Mouse (Mus musculus) MN1 (cell line): ENCODE results near the gene Nr1i2.
"Not testable (repeated sequence)": the region's sequence is repeated elsewhere in the genome, so short reads cannot be mapped to it uniquely, and the experiment has no call there.

Experiments used
- DNase-seq: peaks from one replicate; pipeline ENCODE4 v3.0.0-alpha.2; 2016; ENCODE audit warnings: low spot score

Gene Nr1i2

DNA sequence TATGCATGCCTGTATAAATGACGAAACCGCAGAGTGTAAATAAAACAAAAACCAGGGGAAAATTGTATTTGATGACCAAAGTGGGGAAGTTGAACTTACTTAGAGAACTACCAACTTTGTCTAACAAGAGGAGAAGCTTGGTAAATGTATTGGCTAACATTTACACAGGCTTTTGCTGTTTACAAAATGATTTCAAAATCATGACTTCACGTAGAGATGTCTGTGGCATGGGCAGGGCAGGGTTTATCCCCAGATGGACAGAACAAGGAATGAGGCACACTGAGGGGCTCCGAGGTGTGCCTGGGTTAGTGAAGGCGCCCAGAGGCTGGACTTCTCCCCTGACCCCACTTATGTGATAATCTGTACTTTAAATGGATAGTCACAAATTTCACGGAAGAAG, 7.3 kb downstream of the Nr1i2 start:
- DNase-seq = no peak

DNA sequence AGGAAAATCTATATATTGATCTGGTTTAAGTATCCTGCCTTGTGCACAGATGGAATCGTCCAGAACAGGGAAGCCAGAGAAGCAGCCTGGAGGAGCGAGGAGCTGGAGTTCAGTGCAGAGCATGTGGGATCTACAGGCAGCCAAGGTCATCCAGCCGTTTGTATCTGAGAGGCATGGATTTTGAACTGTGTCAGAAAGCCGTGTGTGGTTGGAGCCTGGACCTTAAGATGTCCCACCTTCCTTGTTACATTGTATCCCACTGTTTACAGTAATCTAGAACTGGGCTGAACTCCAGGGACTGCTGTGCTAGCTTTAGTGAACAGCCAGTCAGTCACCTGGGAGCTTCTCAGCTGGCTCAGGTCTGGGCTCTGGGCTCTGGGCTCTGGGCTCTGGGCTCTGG, 8.1 kb downstream of the Nr1i2 start:
- no peak for DNase-seq

DNA sequence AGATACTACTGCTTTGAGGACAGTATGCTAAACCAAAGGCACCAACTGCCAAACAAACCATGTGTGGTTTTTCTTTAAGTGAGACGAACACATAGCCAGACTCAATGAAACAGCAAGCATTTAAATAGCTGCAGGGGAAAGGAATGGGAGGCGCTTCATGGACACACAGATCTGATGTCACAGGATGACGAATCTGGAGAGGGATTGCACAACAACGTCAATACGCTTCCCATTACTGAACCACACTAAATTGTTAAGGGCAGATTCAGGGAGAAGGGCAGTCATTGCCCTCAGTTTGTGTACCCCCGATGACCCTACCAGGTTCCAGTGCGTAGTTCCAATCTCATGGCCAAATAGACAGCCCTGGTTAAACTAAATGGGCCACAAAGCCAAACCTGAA, 8.8 kb downstream of the Nr1i2 start:
- no peak for DNase-seq

DNA sequence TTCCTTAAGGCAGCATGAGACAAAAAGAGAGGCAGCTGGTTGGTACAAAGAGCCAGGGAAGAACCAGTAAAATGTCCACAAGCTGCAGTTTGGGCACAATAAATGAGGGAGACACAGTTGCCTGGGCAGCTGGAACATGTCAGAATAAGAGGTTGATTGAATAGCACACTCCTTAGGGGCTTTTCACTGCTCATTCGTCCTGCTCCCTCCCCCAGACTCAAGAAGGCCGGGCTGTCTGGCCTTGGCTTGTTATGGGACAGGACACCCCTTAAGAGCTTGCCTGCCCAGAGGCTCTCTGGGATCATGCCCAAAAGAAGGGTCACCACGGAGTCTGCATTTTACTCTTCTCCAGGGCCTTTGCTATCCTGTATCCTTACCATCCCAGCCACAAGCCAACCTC, 11.3 kb downstream of the Nr1i2 start:
- no peak for DNase-seq

DNA sequence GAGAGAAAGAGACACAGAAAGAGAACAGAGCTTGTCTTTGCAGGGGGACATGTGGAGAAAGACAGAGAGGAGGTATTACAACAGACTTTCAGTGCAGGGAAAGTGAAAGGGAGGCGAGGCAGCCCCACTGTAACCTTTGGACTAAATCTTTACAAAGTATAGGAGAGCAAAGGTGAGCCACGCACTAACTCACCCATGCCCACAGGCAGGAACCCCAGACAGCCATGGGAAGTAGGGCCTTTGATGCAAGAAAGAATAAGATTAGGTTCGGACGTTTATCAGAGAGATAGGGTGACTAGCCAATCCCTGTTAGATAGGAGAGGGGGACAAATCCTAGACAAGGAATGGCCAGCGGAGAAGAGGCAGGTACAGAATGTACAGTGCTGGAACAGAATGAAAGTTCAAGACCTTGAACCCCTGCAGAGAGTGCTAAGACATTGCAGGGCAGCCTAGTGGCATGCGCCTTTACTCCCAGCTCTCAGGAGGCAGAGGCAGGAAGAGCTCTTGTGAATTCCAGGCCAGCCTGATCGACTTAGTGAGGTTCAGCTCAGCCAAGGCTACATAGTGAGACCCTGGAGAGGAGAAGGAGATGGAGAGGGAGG, 12.0 kb downstream of the Nr1i2 start:
- DNase-seq = no peak

DNA sequence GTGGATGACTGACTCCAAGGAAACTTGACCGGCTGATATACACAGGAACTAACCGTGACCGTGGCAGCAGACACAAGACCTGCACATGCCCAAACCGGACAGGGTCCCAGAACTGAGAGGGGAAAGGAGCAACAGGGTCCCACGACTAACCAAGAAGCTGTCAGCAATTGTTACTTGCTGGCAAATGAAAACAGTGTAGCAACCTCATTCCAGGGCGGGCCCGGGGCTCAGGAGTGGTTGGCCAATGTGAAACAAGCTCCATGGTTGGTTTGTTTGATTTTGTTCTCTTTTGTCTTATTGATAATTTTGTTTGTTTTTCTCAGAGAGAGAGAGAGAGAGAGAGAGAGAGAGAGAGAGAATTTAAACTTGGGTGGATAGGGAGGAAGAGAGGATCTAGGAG, 13.7 kb downstream of the Nr1i2 start:
- DNase-seq = no peak

DNA sequence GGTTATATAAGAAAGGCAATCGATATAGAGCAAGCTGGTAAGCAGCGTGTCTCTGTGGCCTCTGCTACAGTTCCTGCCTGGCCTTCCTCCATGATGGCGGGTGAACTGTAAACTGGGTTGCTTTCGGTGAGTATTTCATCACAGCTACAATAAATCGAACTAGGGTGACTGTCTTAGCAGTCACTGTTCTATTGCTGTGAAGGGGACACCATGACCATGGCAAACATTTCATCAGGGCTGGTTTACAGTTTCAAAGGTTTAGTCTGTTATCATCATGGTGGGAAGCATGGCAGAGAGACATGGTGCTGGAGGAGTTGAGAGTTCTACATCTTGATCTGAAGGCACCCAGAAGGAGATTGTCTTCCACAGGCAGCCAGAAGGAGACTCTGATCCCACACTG, 14.8 kb downstream of the Nr1i2 start:
- no peak for DNase-seq

DNA sequence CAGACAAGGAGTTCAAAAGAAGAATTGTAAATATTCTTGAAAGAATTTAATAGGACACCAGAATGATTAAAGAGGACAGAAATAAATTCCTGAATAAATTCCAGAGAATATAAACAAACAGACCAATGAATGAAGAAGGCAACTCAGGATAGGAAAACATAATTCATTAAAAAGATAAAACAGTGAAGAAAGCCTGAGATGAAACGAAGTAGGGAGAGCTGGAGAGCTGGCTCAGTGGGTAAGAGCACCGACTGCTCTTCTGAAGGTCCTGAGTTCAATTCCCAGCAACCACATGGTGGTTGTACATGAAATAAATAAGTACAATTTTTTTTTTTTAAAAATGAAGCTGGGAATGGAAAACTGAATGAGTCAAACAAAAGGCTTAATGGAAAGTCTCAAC, 19.9 kb downstream of the Nr1i2 start:
- DNase-seq = no peak

DNA sequence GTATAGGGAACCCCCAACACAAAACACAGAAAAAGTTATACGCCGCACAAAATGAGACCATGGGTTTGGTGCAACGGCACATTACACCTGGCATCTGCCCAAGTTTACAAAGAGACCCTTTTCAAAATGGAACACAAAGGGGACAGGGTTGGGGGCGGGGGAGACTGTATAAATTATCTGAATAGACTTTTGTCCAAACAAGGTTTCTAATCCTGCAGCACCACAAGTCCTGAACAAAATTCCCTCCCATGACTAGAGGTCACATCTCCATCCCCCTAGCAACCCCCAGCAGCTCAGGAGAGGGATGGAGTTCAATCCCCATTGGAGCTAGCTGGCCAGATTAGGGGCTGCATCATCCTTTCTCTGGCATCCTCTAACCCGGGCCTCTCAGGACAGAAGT, 22.1 kb downstream of the Nr1i2 start:
- DNase-seq = no peak

DNA sequence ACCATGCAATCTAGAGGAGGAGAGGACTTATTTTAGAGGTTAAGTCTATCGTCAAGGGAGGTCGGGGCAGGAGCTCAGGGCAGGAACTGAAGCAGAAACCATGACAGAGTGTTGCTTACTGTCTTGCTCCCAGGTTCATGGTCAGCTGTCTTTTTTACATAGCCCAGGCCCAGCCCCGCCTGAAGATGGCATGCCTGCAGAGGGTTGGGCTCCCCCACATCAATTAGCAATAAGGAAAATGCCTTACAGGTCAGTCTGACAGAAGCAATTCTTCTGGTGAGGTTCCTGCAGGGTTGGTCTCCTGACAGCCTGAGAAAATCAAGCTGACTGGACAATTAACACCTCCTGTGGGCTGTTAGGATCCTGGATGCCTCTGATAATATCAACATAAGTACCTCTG, 23.0 kb downstream of the Nr1i2 start:
- no peak for DNase-seq

DNA sequence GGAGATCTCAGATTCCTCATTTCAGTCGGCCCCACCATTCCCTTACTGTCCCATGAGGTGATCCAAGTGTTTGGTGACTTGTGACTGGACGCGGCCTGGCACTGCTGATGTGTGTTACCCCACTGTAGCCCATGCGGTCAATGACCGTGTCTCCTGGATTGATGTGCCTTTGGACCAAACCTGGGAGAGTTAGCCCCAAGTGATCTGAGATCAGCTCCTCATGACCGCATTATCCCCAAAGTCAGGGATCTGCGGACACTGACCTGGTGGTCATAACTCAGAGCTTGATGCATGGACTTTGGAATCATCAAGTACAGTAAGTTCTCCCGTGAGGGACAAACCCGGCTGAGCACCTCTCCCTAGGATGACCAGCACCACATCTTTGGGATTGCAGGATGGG, 38.7 kb downstream of the Nr1i2 start:
- DNase-seq = no peak

DNA sequence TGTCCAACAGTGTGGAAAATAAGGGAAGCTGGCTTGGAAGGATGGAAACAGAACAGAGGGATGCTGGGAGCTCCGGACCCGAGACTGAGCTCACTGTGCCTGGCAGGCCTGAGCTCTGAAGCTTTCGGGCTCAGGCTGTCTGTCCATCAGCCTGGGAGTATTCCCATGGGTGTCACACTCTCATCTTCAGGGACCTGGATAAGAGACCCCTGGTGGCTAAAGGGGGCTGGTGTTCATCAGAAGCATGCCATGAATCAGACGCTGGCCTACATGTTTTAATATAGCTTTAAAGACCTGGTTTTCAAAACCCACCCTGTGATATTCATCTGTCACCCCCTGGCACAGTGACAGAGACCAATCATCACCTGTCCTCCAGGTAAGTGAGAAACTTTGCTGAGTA, 39.5 kb downstream of the Nr1i2 start:
- no peak for DNase-seq

DNA sequence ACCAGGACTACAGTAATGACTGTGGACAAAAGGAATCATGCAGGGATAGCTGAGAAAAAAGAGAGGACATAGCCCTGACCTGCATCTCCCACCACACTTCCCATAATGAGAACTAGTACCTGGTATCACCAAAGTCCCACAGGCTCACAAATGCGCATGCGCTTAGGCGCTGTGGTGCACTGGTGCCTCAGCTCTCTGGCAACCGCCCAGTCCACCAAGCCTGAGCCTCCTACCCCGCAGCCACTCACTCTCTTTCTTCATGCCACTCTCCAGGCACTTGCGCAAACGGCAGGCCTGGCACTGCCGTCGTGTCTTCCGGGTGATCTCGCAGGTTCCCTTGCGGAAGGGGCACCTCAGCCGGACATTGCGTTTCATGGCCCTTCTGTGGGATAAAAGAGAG, 40.6 kb downstream of the Nr1i2 start:
- no peak for DNase-seq

DNA sequence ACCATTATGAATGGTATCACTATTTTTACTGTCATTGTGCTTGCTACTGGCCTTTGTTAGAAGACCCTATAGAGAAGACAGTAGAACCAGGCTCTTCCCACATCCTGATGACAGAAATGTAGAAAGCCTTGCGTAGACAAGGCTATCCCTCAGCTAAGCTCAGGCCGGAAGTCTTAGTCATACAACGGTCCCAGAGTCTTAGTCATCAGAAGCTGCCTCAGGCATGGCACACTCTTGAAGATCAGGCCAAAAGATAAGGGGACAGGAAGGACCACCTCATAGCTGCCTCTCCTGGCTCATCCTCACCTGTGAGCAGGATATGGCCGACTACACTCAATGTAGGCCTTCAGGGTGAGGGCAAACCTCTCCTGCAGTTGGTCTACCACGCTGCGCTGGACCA, 44.2 kb downstream of the Nr1i2 start:
- no peak for DNase-seq

DNA sequence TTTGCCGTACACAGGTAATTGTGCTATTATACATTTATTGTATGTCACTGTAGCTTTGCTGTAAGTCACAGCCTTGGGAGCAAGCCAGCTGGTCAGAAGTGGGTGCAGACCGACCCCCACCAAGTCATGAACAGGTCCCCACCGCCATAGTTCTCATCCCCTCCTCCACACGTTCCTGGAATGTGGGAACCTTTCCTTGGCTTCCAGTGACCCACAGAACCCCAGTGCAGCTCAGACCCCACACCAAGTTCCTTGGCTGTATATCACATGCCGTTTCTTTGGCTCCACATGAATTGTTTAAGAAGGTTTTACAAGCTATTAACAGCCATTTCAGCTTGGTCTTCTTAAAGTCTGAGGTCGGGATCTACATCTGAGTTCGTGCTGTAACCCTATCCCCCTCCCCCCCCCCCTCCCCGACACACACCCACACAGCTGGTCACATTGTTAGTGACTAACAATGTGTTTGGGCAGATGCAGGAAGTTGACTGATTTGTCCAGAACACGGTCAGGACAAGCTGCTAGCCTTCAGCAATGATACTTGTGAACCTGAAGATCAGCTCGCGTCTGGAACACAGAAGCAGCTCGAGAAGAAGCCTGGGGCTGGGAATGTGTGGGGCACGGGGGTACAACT, 46.2 kb downstream of the Nr1i2 start:
- DNase-seq = no peak

DNA sequence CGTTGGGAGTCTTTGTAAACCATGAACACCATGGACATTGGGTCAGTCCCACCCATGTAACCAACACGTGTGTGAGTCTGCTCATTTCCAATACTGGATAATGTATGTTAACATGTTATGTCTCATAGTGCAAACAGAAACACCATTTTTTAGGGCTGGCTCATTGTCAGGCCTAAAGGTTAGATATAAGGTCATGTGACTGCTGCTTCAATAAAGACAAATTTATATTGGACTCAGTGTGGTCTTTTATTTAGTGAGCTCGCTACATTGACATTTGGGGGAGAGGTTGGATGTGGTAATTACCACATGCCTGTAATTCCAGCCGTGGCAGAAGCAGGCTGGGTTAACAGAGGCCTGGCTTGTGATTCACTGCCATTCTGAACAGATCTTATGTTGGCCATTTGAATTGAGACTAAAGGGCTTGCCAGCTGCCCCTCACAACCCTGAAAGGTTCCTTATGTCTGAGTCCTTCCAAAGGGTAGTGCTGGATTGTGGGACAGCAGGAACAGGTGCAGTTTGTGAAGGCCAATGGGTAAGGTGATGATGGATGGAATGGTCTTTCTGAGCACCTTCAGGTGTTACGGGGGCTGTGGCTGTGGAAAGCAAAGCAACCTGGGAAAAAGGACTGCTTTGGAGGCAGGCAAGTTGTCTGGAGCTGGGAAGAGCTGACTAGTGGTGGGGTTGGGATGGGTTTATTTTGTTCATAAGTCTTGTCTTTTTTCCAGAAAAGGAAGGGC, 48.6 kb downstream of the Nr1i2 start:
- no peak for DNase-seq

DNA sequence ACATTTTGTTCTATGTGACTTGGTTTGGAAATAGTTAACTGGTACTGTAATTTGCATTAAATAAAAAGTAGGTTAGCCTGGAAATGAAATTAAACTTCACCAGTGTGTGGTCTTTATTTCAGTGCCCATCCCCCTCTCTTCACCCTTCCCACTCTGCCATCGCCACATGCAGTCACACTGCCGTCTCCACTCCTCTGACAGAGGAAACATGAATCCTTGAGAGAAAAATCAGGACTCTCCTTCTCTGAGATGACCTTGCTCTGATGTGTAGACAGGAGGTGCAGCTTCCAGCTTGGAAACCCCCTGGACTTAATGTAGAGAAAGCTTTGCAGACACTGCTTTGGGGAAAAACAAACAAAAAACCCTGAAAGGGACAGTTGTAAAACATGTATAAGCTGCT, 49.2 kb downstream of the Nr1i2 start:
- DNase-seq = no peak

DNA sequence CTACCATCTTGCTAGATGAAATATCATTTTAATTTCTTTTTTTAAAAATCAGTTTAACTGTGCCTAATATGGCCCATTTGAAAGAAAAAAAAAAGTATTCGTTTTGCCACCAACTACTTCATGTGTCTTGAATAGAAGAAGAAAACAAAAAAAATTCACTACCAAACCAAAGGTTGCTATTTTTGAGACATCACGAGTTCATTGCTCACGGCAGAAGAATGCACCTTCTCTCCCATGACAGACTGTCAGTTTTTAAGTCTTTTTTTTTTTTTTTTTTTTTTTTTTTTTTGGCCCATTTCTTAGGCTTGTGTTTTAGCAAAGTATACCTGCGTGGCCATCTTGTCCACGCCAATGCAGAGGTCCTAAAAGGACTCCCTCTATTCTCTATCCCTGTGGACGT, 50.5 kb downstream of the Nr1i2 start:
- no peak for DNase-seq

DNA sequence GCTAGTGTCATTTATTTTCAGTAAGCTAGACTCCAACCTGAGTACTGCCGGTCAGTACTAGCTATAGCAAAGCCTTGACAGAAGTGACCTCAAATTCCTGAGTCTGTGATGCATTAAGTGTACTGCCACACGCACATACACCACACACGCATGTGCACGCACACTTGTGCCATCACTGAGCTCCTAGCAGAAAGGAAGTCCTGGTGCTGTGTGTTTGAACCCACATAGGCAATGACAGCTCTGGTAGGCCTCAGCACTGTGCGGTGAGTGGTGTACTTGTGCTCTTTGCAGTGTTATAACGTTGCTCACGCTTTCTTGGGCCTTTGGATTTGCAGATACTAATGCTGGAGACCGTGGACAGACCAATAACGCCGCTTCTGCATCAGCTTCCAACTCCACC, 54.5 kb downstream of the Nr1i2 start:
- DNase-seq = no peak

DNA sequence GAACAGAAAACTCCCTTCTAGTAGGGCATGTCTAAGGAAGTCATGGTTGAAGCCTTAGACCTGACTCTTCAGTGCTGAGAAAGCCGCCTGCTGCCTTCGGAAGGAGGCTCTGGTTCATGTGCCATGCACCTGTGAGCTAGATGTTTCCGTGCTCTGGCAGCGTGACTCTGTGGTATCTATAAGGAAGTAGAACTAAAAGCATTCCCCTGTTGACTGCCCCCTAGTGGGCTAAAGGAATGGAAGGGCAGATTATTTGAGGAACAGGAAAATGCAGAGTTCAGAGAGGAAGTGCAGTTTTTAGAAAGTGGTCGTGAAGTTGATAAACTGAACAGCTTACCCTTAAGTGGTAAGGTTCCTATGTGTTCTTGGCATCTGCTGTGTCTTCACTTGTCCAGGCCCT, 54.9 kb downstream of the Nr1i2 start:
- DNase-seq = peak; percentile 20

DNA sequence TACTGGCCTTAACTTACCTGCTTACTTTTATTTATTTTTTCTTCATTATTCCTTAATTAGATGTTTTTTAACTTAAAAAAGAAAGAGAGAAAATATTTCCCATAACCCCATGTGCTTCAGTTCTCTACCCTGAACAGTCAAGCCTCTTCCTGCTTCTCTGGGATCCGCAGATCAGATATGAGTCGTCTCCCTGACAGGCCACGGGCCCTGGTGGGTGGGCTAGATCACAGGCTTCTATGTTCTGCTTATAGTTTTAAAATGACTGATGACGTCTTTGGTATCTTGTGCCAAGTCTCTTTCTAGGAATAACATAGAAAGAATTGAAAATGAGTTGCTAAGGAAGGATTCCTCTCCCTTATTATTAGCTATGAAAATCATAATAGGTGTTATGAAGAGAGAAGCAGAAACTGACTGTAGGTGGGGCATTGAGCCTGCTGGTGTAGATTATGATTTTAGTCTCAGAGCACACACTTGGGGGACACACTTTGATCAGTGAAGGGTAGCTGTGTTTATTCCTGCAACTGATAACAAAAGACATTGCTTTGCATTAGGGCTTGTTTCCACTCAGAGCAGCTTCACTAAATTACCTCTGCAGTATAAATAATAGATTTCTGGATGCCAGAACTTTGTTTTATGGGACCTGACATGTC, 57.6 kb downstream of the Nr1i2 start:
- no peak for DNase-seq

DNA sequence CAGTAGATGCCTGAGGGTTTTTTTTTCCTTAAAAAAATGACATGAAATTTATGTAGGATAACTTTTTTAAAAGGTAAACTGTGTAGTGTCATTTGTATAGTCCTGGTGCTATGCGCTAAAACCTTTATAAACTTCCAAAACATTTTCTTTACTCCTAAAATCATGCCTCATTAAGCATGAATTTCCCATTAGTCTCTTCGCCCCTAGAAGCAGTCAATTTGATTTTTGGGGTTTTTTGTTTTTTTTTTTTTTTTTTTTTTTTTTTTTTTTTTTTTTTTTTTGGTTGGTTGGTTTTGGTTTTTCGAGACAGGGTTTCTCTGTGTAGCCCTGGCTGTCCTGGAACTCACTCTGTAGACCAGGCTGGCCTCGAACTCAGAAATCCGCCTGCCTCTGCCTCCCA, 72.1 kb downstream of the Nr1i2 start:
- DNase-seq = not testable (repeated sequence)

DNA sequence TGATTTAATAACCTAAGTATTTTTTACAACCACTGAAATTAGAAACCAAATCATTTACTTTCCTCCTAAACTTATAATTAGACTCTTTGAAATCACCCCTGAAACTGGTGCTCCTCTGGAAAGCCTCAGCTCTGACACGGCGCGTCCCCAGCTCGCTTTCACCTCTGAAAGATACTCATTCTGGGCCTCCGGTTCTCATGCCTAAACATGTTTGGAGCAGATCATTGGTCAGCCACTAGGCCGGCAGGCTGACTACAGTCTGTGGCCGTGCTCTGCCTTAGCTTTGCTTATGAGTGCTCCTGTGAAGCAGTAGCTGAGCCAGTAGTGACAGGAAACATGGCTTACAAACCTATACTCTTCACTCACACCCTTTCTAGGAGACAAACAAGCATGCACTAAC, 89.4 kb downstream of the Nr1i2 start:
- no peak for DNase-seq
